Mouse (Mus musculus) limb, embryonic 12.5 days (tissue): Measurements from ENCODE around the gene Acsf3. TPM values are rescaled to one million over a fixed set of nuclear protein-coding genes. Genes with fewer than 3 reads are reported as not detected.

Experiments used
- ATAC-seq: fragments of 200-750 bp; cut with Nextera tagmentation; 2 replicates; pipeline ENCODE4 v1.8.0; 2017; ENCODE audit warnings: low read depth, moderate TSS enrichment; ENCODE audit not compliant: insufficient number of reproducible peaks, insufficient read depth, low FRiP score, low TSS enrichment
- H3K27ac ChIP-seq: fragments of 300-500 bp; sonication (generic); 2 replicates; pipeline ENCODE4 v1.5.1; 2016; ENCODE audit warnings: mild to moderate bottlenecking, moderate library complexity
- H3K27me3 ChIP-seq: fragments of 300-500 bp; sonication (generic); 2 replicates; pipeline ENCODE4 v1.6.1; 2016; ENCODE audit warnings: mild to moderate bottlenecking, moderate library complexity
- H3K36me3 ChIP-seq: fragments of 300-500 bp; sonication (generic); 2 replicates; pipeline ENCODE4 v1.6.1; 2016; ENCODE audit warnings: mild to moderate bottlenecking, moderate library complexity
- H3K4me1 ChIP-seq: fragments of 300-500 bp; sonication (generic); replicated peaks from 2 replicates; pipeline ENCODE4 v1.6.1; 2016
- H3K4me2 ChIP-seq: fragments of 300-500 bp; sonication (generic); 2 replicates; pipeline ENCODE4 v1.6.1; 2016; ENCODE audit warnings: mild to moderate bottlenecking, moderate library complexity
- H3K4me3 ChIP-seq: fragments of 300-500 bp; sonication (generic); replicated peaks from 2 replicates; pipeline ENCODE4 v1.5.1; 2016; ENCODE audit warnings: mild to moderate bottlenecking
- H3K9ac ChIP-seq: fragments of 300-500 bp; sonication (generic); replicated peaks from 2 replicates; pipeline ENCODE4 v1.6.1; 2016; ENCODE audit warnings: mild to moderate bottlenecking, moderate library complexity
- H3K9me3 ChIP-seq: fragments of 300-500 bp; sonication (generic); 2 replicates; pipeline ENCODE4 v1.6.1; 2016; ENCODE audit warnings: mild to moderate bottlenecking, moderate library complexity
- WGBS: fragments of 180-500 bp; shearing (Covaris S2); methylation state at CpG from one replicate; pipeline ENCODE4 v1.1.7; 2016; 5-methylcytosine and 5-hydroxymethylcytosine counted together
- polyA plus RNA-seq: library from polyadenylated mRNA; unstranded; fragments of >200 nt; fragmentation: Nextera tagmentation; extraction: Ambion mirVana; gene quantifications from 2 replicates; pipeline ENCODE4 v1.2.1, GENCODE M21; 2016

Gene Acsf3
- 19.3 and 19.7 TPM in 2 replicates for polyA plus RNA-seq

- Histone ChIP-seq H3K27ac (no peak within 1 kb of the TSS), H3K36me3 (peaks cover 10% of the 10 kb centered on the region), H3K9ac (peak within 1 kb of the TSS; percentile 84), H3K4me3 (peak within 1 kb of the TSS; percentile 72), H3K9me3 (no peaks in the 10 kb centered on the region), H3K4me1 (peaks cover 13% of the 10 kb centered on the region), H3K27me3 (peaks cover 8% of the 10 kb centered on the region), H3K4me2 (peak within 1 kb of the TSS; percentile 84)
- WGBS: 1% methylated on average over 50 of the region's 50 CpGs
- peak; percentile 42; the same call in 1 of the 2 replicates for ATAC-seq
Measured at GRCm38 (mm10) chr8:122775285-122776155, at the start of gene Acsf3. Gene Acsf3, plus strand, starts transcription at chr8:122775486.

- H3K27me3 ChIP-seq: peaks cover 27% of the 10 kb centered on the region
- peaks cover 15% of the 10 kb centered on the region for H3K4me1 ChIP-seq
- no peak overlapping the region for H3K9ac ChIP-seq
- H3K4me3 ChIP-seq: no peak overlapping the region
- no peaks in the 10 kb centered on the region for H3K36me3 ChIP-seq
- H3K9me3 ChIP-seq: no peaks in the 10 kb centered on the region
- H3K4me2 ChIP-seq: no peak overlapping the region
- WGBS: 67% methylated on average over 2 of the region's 2 CpGs
- no peak overlapping the region for H3K27ac ChIP-seq
- no peak for ATAC-seq
Measured at GRCm38 (mm10) chr8:122726789-122727188, 48.5 kb upstream of the Acsf3 start.

- no peak overlapping the region for H3K4me2 ChIP-seq
- 62% methylated on average over 5 of the region's 5 CpGs for WGBS
- no peaks in the 10 kb centered on the region for H3K36me3 ChIP-seq
- no peak overlapping the region for H3K9ac ChIP-seq
- H3K4me1 ChIP-seq: peaks cover 15% of the 10 kb centered on the region
- no peak overlapping the region for H3K4me3 ChIP-seq
- peaks cover 21% of the 10 kb centered on the region for H3K27me3 ChIP-seq
- no peak for ATAC-seq
- no peaks in the 10 kb centered on the region for H3K9me3 ChIP-seq
- no peak overlapping the region for H3K27ac ChIP-seq
Measured at GRCm38 (mm10) chr8:122727412-122727811, 47.9 kb upstream of the Acsf3 start.

DNA sequence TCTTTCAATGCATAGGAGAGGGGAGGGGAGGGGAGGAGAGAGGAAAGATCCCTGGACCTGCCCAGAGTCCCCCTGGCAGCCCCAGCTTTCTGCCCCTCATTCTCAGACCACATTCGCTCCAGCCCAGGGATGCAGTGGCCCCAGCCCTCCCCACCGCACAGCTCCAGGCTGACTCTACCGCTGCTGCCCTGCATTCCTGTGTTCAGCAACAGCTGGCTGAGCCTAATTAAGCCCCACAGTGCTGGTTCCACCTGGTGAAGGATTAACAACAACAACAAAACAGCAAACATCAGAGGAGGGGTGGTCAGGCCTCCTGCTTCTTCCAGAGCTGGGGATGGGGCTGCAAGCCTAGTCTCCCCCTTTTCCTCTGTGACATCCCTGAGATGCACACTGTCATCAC, 46.7 kb upstream of the Acsf3 start:
- no peak; the same call in 1 of the 2 replicates for ATAC-seq
- peaks cover 19% of the 10 kb centered on the region for H3K27me3 ChIP-seq
- H3K27ac ChIP-seq: no peak overlapping the region
- H3K4me1 ChIP-seq: peaks cover 15% of the 10 kb centered on the region
- 3% methylated on average over 3 of the region's 3 CpGs for WGBS
- H3K9me3 ChIP-seq: no peaks in the 10 kb centered on the region
- no peak overlapping the region for H3K4me2 ChIP-seq
- no peaks in the 10 kb centered on the region for H3K36me3 ChIP-seq
- no peak overlapping the region; the same call in 1 of the 2 replicates for H3K9ac ChIP-seq
- H3K4me3 ChIP-seq: no peak overlapping the region

GRCm38 (mm10) chr8:122735110-122735509, 40.2 kb upstream of the Acsf3 start:
- ATAC-seq: no peak
- peaks cover 15% of the 10 kb centered on the region for H3K4me1 ChIP-seq
- peaks cover 38% of the 10 kb centered on the region for H3K27me3 ChIP-seq
- H3K4me2 ChIP-seq: no peak overlapping the region
- H3K9me3 ChIP-seq: no peaks in the 10 kb centered on the region
- H3K4me3 ChIP-seq: no peak overlapping the region
- no peak overlapping the region for H3K9ac ChIP-seq
- no peak overlapping the region for H3K27ac ChIP-seq
- H3K36me3 ChIP-seq: no peaks in the 10 kb centered on the region
- WGBS: 66% methylated on average over 3 of the region's 3 CpGs

GRCm38 (mm10) chr8:122735542-122736473, 39.5 kb upstream of the Acsf3 start:
- Histone ChIP-seq H3K27ac (no peak overlapping the region), H3K27me3 (peaks cover 45% of the 10 kb centered on the region), H3K9ac (no peak overlapping the region), H3K4me3 (no peak overlapping the region), H3K4me1 (peaks cover 15% of the 10 kb centered on the region), H3K9me3 (no peaks in the 10 kb centered on the region), H3K4me2 (no peak overlapping the region), H3K36me3 (no peaks in the 10 kb centered on the region)
- no peak for ATAC-seq
- 71% methylated on average over 19 of the region's 19 CpGs for WGBS

GRCm38 (mm10) chr8:122736623-122737022, 38.7 kb upstream of the Acsf3 start:
- 89% methylated on average over 11 of the region's 11 CpGs for WGBS
- H3K27me3 ChIP-seq: peaks cover 53% of the 10 kb centered on the region
- no peak overlapping the region for H3K4me3 ChIP-seq

GRCm38 (mm10) chr8:122737071-122737470, 38.2 kb upstream of the Acsf3 start:
- Histone ChIP-seq H3K36me3 (no peaks in the 10 kb centered on the region), H3K4me3 (no peak overlapping the region), H3K9ac (no peak overlapping the region), H3K4me2 (no peak overlapping the region), H3K4me1 (peaks cover 15% of the 10 kb centered on the region), H3K27ac (no peak overlapping the region), H3K27me3 (peaks cover 58% of the 10 kb centered on the region), H3K9me3 (no peaks in the 10 kb centered on the region)
- no peak for ATAC-seq
- 36% methylated on average over 4 of the region's 4 CpGs for WGBS

More at GRCm38 (mm10) chr8:122736623-122737022, 38.7 kb upstream of the Acsf3 start:
- no peaks in the 10 kb centered on the region for H3K36me3 ChIP-seq
- H3K27ac ChIP-seq: no peak overlapping the region
- no peak overlapping the region for H3K4me2 ChIP-seq
- H3K9ac ChIP-seq: no peak overlapping the region
- H3K9me3 ChIP-seq: no peaks in the 10 kb centered on the region
- peaks cover 15% of the 10 kb centered on the region for H3K4me1 ChIP-seq
- no peak for ATAC-seq

DNA sequence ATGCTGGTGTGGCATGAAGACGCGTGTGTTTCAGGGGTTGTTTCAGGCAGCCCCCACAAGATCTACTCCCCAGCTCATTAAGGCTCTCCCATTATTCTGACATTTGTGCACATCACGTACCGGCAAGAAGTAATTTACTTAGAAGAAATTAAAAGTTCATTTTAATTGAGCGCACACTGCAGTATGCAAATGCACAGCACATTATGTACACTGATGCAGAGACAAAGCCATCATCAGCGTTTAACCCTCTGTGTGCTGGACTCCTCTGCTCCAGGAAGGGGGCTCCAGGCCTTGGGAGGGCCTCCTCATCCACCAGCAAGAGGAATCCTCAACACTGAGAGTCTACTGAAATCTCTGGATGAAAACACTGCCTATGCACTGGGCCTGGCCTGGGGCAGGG, 37.4 kb upstream of the Acsf3 start:
- peaks cover 66% of the 10 kb centered on the region for H3K27me3 ChIP-seq
- no peak for ATAC-seq
- H3K4me1 ChIP-seq: peaks cover 23% of the 10 kb centered on the region
- no peak overlapping the region for H3K9ac ChIP-seq
- no peak overlapping the region for H3K4me2 ChIP-seq
- 85% methylated on average over 6 of the region's 6 CpGs for WGBS
- H3K9me3 ChIP-seq: no peaks in the 10 kb centered on the region
- H3K4me3 ChIP-seq: no peak overlapping the region
- no peaks in the 10 kb centered on the region for H3K36me3 ChIP-seq
- no peak overlapping the region for H3K27ac ChIP-seq

DNA sequence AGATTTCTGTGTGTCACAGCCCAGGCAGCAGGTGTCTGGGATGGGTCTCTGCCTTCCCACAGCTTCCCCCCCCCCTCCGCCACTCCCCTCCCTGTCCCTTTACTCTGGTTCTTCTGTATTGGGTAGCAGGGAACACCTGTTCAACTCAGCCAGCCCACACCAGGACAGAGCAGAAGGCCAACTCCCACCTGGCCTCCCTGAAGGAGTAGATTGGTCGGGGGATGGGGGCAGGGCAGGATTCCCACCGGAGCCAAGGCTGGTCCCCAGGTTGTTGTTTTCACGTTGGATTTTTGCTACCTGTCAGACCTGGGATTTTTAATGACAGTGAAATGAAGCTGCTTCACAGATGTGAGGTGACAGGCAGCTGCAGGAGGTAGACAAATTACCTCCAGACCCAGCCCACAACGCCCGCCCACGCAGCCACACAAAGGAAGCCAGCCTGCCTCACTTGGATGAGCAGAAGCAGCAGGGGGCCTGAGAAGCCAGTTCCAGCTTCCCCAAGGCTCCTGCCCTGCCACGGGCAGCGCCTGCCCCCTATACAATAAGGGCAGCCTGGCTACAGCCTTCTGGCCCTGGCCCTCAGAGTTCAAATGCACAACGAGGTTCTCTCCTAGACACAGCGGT, 36.1 kb upstream of the Acsf3 start:
- Histone ChIP-seq H3K9ac (no peak overlapping the region), H3K27ac (no peak overlapping the region), H3K4me2 (no peak overlapping the region), H3K36me3 (no peaks in the 10 kb centered on the region), H3K4me3 (no peak overlapping the region), H3K9me3 (no peaks in the 10 kb centered on the region), H3K27me3 (peaks cover 66% of the 10 kb centered on the region), H3K4me1 (peaks cover 24% of the 10 kb centered on the region)
- 19% methylated on average over 11 of the region's 11 CpGs for WGBS
- no peak for ATAC-seq

DNA sequence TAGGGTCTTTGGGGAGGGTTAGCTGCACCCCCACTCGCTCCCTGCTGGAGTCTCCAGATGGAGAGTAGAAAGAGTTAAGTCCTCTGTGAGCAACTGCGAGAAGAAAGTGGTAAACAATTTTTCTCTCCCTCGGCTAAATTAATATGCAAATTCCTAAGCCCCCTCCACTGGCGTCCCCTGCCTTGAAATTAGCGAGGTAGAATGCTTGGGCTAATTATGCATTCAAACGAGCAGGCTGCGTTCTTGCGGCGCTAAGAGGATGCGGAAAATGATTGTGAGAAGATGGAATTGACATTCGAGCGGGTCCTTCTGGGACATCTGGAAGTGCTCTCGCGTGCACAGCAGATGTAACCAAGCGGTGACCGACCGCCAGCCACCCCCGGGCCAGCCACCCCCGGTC, 32.8 kb upstream of the Acsf3 start:
- Histone ChIP-seq H3K36me3 (no peaks in the 10 kb centered on the region), H3K4me2 (no peak overlapping the region), H3K27me3 (peaks cover 73% of the 10 kb centered on the region), H3K4me1 (peaks cover 48% of the 10 kb centered on the region), H3K27ac (no peak overlapping the region), H3K9me3 (no peaks in the 10 kb centered on the region), H3K4me3 (no peak overlapping the region), H3K9ac (no peak overlapping the region; the same call in 1 of the 2 replicates)
- ATAC-seq: no peak
- WGBS: 14% methylated on average over 19 of the region's 19 CpGs
